Mouse (Mus musculus) kidney, postnatal 25 days (tissue): ENCODE measurements around the gene Kctd10.
A peak's percentile ranks its signal among the peaks of the same experiment; 100 is the strongest.

Experiments used
- DNase-seq, 2 experiments: peaks; one replicate each; pipeline ENCODE4 v3.0.0; 2021; ENCODE audit warnings: mixed read lengths in 2 of 2

The Kctd10 gene

DNA sequence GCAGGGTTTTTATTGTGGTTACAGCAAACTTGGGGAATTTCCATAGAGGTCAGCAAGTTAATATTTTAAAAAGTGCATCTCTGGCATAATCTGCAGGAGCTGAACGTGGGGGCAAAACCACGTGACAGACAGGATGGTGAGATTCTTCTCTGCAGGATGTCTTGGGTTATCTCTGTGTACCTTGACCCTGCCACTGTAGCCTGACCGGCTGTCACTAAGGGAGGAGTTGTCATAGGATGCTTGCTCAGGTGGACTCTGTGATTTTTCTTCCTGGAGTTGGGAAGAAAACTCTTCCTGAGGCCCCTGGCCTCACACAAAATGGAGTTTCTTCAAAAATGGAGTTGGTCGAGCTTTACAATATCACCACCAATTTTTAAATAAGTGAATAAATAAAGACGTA is 37.3 kb downstream of the Kctd10 start:
- DNase-seq = no peak

DNA sequence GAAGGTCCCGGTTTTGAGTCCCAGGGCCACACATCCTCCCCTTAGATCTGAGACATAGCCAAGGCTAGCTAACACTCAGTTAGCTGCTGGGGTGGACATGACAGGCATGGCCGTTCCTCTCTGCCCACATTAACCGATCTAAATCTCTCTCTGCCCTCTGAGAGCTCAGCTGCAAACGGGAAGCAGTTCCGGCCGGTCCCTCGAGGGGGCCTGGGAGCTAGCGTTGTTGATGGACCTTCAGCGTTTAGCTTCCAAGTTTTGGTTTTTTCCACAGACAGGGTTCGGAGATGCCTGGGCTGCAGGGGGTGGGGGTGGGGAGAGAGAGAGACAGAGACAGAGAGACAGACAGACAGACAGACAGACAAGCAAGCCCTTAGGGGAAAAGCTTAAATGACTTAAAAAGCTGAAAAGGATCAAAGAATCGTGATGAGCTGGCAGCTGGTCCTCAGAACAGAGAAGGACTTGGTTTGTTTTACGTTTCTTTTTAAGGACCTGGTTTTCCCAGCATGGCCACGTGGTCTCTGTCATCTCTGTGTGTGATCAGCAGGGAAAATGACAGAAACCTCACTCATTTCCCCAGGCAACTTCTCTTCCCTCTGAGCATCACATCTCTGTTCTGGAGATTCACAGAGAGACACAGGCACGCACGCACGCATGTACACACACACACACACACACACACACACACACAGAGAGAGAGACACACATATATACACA is 56.4 kb downstream of the Kctd10 start:
- DNase-seq = peak; percentile 53 to 65

DNA sequence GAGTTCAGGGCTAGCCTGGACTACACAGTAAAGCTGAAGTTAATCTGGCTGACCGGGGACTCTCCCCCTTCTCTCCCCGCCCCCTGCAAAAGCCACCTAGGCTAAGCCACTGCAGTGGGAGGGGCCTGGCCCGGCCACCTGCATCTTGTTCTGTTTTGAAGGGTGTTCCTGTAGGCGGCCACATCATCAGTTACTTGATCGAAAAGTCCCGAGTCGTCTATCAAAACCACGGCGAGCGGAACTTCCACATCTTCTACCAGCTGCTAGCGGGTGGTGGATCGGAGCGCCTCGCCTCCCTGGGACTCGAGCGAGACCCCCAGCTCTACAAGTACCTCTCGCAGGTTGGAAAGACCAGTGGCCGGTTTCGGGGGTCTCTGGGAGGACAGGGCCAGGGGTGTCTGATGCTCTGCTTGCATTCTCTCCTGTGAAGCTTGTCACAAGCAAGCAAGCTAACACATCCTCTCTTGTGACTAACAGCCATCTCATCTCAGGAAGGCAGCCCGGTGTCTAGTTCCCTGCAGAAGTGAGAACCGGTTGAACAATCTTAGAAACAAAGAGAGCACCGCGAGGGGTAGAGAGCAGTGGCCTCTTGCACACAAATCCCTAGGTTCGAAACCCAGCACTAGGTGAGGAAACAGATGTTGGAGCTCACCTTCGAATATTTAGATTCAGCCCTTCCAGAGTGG is 57.1 kb downstream of the Kctd10 start:
- no peak for DNase-seq
